Mouse (Mus musculus) intestine, embryonic 16.5 days (tissue): ENCODE measurements around the gene Gm498. TPM values are rescaled to one million over a fixed set of nuclear protein-coding genes. Genes with fewer than 3 reads are reported as not detected.

ENCODE experiments used
- ATAC-seq: fragments of 200-750 bp; cut with Nextera tagmentation; 2 replicates; pipeline ENCODE4 v1.8.0; 2017; ENCODE audit warnings: moderate TSS enrichment, moderate library complexity
- H3K27ac ChIP-seq: fragments of 300-500 bp; sonication (generic); 2 replicates; pipeline ENCODE4 v1.5.1; 2014; ENCODE audit warnings: mild to moderate bottlenecking, low read length
- H3K27me3 ChIP-seq: fragments of 300-500 bp; sonication (generic); replicated peaks from 2 replicates; pipeline ENCODE4 v1.6.1; 2014; ENCODE audit warnings: low read length, control low read depth, mixed read lengths; ENCODE audit not compliant: control insufficient read depth, insufficient read depth
- H3K36me3 ChIP-seq: fragments of 300-500 bp; sonication (generic); 2 replicates; pipeline ENCODE4 v1.6.1; 2014; ENCODE audit warnings: low read length, control low read depth; ENCODE audit not compliant: control insufficient read depth, insufficient read depth
- H3K4me1 ChIP-seq: fragments of 300-500 bp; sonication (generic); 2 replicates; pipeline ENCODE4 v1.6.1; 2014; ENCODE audit warnings: low read length, control low read depth, mixed read lengths; ENCODE audit not compliant: control insufficient read depth, insufficient read depth
- H3K4me2 ChIP-seq: fragments of 300-500 bp; sonication (generic); 2 replicates; pipeline ENCODE4 v1.6.1; 2014; ENCODE audit warnings: low read depth, low read length, control low read depth
- H3K4me3 ChIP-seq: fragments of 300-500 bp; sonication (generic); 2 replicates; pipeline ENCODE4 v1.5.1; 2014; ENCODE audit warnings: mild to moderate bottlenecking, low read length
- H3K9ac ChIP-seq: fragments of 300-500 bp; sonication (generic); 2 replicates; pipeline ENCODE4 v1.6.1; 2014; ENCODE audit warnings: low read depth, low read length
- H3K9me3 ChIP-seq: fragments of 300-500 bp; sonication (generic); 2 replicates; pipeline ENCODE4 v1.6.1; 2016; ENCODE audit warnings: low read length, control low read depth; ENCODE audit not compliant: control insufficient read depth
- WGBS: fragments of 180-500 bp; shearing (Covaris S2); extraction: QIAGEN DNeasy Blood & Tissue Kit; methylation state at CpG from one replicate; pipeline ENCODE4 v1.1.7; 2014; 5-methylcytosine and 5-hydroxymethylcytosine counted together
- polyA plus RNA-seq: library from polyadenylated mRNA; unstranded; fragments of >200 nt; fragmentation: Nextera tagmentation; extraction: Ambion mirVana; gene quantifications from 2 replicates; pipeline ENCODE4 v1.2.1, GENCODE M21; 2015

The Gm498 gene
- polyA plus RNA-seq, 1 experiment from 2014 or later = not detected

DNA sequence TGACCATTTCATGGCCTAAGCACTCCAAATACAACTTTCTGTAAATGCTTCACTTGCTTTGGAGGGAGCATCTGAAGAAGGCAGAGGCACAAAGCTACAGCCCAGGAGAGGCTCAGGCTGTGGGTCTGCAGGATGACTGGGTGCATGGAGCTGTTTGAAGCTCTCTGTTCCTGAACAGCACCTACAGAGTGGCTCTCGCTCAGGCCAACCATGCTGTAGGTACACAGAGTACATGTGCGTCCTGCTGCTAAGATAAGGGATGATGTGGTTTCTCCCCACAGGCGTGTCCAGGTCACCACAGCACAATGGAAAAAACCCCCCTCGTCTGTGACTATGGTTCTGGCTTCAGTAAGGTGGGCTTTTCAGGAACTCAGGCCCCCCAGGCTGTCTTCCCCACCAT is 2.2 kb downstream of the Gm498 start:
- ATAC-seq = no peak
- H3K4me3 ChIP-seq = no peak overlapping the region
- no peak overlapping the region for H3K4me2 ChIP-seq
- no peak overlapping the region for H3K27ac ChIP-seq
- H3K9ac ChIP-seq = no peak overlapping the region
- no peaks in the 10 kb centered on the region for H3K27me3 ChIP-seq
- H3K36me3 ChIP-seq = no peaks in the 10 kb centered on the region
- H3K4me1 ChIP-seq = no peaks in the 10 kb centered on the region
- H3K9me3 ChIP-seq = peaks cover 2% of the 10 kb centered on the region; the same call in 1 of the 2 replicates
- WGBS = 84% methylated on average over 4 of the region's 4 CpGs

DNA sequence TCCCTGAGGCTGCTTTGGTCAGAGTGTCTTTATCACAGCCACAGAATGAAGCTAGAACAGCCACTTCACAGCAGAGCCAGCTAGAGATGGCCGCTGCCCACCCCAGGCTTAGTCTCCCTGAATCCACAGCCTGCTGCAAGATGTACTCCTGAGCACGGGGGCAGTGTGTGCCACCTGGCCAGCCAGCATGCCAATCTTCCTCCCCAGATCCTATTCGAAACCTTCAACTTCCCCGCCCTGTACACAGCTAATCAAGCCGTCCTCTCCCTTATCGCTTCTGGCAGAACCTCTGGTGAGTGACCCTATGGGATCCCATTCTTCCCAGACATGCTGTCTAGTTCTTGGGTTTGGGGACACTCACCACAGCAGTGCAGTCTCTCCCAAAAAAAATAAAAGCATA is 17.1 kb downstream of the Gm498 start:
- Histone ChIP-seq H3K4me1 (no peaks in the 10 kb centered on the region), H3K4me3 (no peak overlapping the region), H3K9ac (no peak overlapping the region), H3K27ac (no peak overlapping the region), H3K27me3 (no peaks in the 10 kb centered on the region), H3K4me2 (no peak overlapping the region), H3K36me3 (no peaks in the 10 kb centered on the region), H3K9me3 (no peaks in the 10 kb centered on the region)
- ATAC-seq = no peak
- 69% methylated on average over 6 of the region's 6 CpGs for WGBS

GRCm38 (mm10) chr7:143891146-143891545 is 24.5 kb downstream of the Gm498 start:
- Histone ChIP-seq H3K27me3 (no peaks in the 10 kb centered on the region), H3K27ac (no peak overlapping the region), H3K4me3 (no peak overlapping the region), H3K9ac (no peak overlapping the region), H3K9me3 (no peaks in the 10 kb centered on the region), H3K4me1 (no peaks in the 10 kb centered on the region), H3K4me2 (no peak overlapping the region), H3K36me3 (no peaks in the 10 kb centered on the region)
- WGBS = 79% methylated on average over 2 of the region's 2 CpGs
- ATAC-seq = no peak

GRCm38 (mm10) chr7:143892361-143892760 is 25.7 kb downstream of the Gm498 start:
- no peaks in the 10 kb centered on the region for H3K4me1 ChIP-seq
- no peaks in the 10 kb centered on the region for H3K9me3 ChIP-seq
- no peak overlapping the region for H3K27ac ChIP-seq
- H3K9ac ChIP-seq = no peak overlapping the region
- ATAC-seq = no peak
- no peaks in the 10 kb centered on the region for H3K36me3 ChIP-seq
- H3K4me3 ChIP-seq = no peak overlapping the region
- no peak overlapping the region for H3K4me2 ChIP-seq
- no peaks in the 10 kb centered on the region for H3K27me3 ChIP-seq
- 70% methylated on average over 2 of the region's 2 CpGs for WGBS

DNA sequence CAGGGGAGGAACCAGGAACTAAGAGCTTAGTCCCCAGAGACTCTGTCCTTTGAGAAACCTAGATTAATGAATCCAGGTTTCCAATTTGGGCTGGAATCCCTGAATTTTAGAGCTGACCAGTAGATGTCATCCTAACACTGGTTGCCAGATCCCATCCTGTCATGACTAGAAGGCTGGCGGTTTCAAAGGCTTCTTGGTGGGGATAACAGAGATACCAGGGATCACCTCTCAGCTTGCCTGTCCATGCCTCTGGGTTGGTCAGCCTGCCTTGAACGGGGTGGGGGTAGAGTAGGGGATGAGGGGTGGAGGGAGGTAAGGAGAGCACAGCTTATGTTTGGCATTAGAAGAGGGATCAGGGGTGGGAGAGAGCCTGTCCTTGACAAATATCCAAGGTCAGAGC is 34.0 kb downstream of the Gm498 start:
- Histone ChIP-seq H3K27ac (no peak overlapping the region), H3K9ac (no peak overlapping the region), H3K36me3 (no peaks in the 10 kb centered on the region), H3K9me3 (no peaks in the 10 kb centered on the region), H3K4me2 (no peak overlapping the region), H3K4me3 (no peak overlapping the region), H3K27me3 (no peaks in the 10 kb centered on the region), H3K4me1 (no peaks in the 10 kb centered on the region)
- ATAC-seq = no peak
- 18% methylated on average over 2 of the region's 2 CpGs for WGBS

DNA sequence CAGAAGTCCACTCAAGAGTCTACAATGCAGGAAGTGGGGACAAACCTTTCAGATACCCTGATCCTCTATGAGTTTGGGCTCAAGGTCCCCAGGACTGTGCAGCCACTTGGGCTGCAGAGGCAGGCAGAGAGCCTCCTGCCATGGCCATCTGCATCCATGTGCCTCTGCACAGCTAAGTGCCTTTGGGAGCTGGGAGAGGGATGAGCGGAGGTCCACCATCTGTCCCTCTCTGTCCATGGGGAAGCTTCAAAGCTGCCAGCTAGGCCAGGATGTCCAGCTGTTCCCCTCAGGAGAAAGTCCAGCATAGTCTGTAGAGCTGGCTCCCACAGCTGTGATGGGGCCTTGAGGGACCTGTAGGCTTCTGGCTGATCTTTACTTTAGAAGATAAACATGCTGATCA is 38.5 kb downstream of the Gm498 start:
- H3K4me1 ChIP-seq = 0 out of 2 replicates have a peak, but pooled peaks cover 6% of the 10 kb centered on the region
- WGBS = 75% methylated on average over 1 of the region's 1 CpGs
- ATAC-seq = no peak
- no peaks in the 10 kb centered on the region for H3K9me3 ChIP-seq
- H3K4me3 ChIP-seq = no peak overlapping the region
- H3K9ac ChIP-seq = no peak overlapping the region
- no peak overlapping the region for H3K27ac ChIP-seq
- no peaks in the 10 kb centered on the region for H3K36me3 ChIP-seq
- no peaks in the 10 kb centered on the region for H3K27me3 ChIP-seq
- H3K4me2 ChIP-seq = no peak overlapping the region

GRCm38 (mm10) chr7:143905606-143906005 is 39.0 kb downstream of the Gm498 start:
- 62% methylated on average over 3 of the region's 3 CpGs for WGBS
- H3K4me1 ChIP-seq = 0 out of 2 replicates have a peak, but pooled peaks cover 6% of the 10 kb centered on the region
- no peak for ATAC-seq
- no peak overlapping the region for H3K4me2 ChIP-seq
- no peak overlapping the region for H3K27ac ChIP-seq
- no peak overlapping the region for H3K9ac ChIP-seq
- no peaks in the 10 kb centered on the region for H3K27me3 ChIP-seq
- no peaks in the 10 kb centered on the region for H3K9me3 ChIP-seq
- H3K36me3 ChIP-seq = no peaks in the 10 kb centered on the region
- no peak overlapping the region for H3K4me3 ChIP-seq

DNA sequence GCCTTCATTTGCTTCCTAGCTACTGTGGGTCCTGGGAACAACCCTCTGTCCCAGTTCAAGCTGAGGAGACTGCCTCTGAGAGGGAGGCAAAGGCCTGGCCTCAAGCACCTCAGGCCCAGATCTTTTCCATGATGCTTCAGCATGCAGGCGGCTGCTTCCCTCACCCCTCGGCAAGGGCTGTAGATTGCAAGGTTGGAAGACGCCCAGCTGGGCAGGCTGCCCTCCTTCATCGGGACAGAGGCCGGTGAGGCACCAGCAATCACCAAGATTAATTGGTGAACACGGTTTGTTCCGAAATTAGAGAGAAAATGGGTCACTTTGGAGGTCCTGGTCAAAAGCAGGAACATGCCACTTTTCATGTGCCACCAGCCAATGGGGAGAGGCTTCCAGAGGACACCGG is 47.0 kb downstream of the Gm498 start:
- WGBS = 92% methylated on average over 8 of the region's 8 CpGs
- no peak overlapping the region for H3K4me3 ChIP-seq

DNA sequence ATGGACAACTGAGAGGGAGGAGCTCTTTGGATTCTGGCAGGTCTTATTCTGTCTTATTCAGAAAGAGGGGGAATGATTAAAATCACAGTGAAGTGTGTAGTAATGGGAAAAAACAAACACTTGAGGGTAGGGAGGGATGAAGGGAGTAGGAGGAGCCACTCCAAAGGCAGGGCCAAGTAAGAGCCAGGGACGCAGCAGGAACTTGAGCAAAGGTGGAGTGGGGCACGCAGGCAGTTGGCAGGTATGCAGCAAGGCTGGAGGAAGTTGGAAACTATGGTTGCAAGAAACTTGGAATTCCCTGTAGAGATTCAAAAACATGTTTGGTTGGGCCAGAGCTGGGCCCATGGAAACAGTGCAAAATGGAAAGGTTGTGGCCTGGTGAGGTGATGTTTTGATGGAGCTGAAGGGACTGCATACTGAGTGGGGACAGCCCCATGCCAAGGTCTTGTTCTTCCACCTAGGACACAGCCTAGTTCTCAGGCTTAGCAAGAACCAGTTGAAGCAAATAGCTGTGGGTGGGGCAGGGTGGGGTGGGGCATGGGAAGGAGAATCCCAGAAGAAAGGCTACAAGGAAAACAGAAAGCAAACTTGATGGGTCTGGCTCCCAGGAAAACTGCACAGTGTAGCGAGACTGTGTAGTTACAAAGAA is 52.5 kb downstream of the Gm498 start:
- Histone ChIP-seq H3K4me1 (0 out of 2 replicates have a peak, but pooled peaks cover 4% of the 10 kb centered on the region), H3K9me3 (no peaks in the 10 kb centered on the region), H3K36me3 (no peaks in the 10 kb centered on the region), H3K27ac (no peak overlapping the region), H3K9ac (no peak overlapping the region), H3K4me3 (no peak overlapping the region), H3K27me3 (no peaks in the 10 kb centered on the region), H3K4me2 (no peak overlapping the region)
- 65% methylated on average over 3 of the region's 3 CpGs for WGBS
- 0 out of 2 replicates have a peak, but pooled peaks have one; percentile 38 for ATAC-seq

More for the DNA sequence above, 47.0 kb downstream of the Gm498 start:
- H3K4me2 ChIP-seq = no peak overlapping the region
- H3K27ac ChIP-seq = no peak overlapping the region
- no peaks in the 10 kb centered on the region for H3K4me1 ChIP-seq
- H3K9me3 ChIP-seq = no peaks in the 10 kb centered on the region
- no peaks in the 10 kb centered on the region for H3K36me3 ChIP-seq
- ATAC-seq = no peak
- H3K27me3 ChIP-seq = no peaks in the 10 kb centered on the region
- H3K9ac ChIP-seq = no peak overlapping the region

- H3K9ac ChIP-seq = no peak overlapping the region
- no peak overlapping the region for H3K4me2 ChIP-seq
- no peak overlapping the region for H3K27ac ChIP-seq
- H3K4me3 ChIP-seq = no peak overlapping the region
- no peaks in the 10 kb centered on the region for H3K9me3 ChIP-seq
- 0 out of 2 replicates have a peak, but pooled peaks cover 2% of the 10 kb centered on the region for H3K4me1 ChIP-seq
- no peak for ATAC-seq
- no peaks in the 10 kb centered on the region for H3K36me3 ChIP-seq
- H3K27me3 ChIP-seq = no peaks in the 10 kb centered on the region
- WGBS = 95% methylated on average over 1 of the region's 1 CpGs
Observed at GRCm38 (mm10) chr7:143929899-143930298, 63.3 kb downstream of the Gm498 start.
